Mouse (Mus musculus) liver, postnatal 0 days (tissue): Measurements from ENCODE around the gene Plaur. TPM values are rescaled to one million over a fixed set of nuclear protein-coding genes. Genes with fewer than 3 reads are reported as not detected.

Experiments
- ATAC-seq: fragments of 200-750 bp; cut with Nextera tagmentation; 2 replicates; pipeline ENCODE4 v1.8.0; 2017; ENCODE audit warnings: mild to moderate bottlenecking, moderate library complexity
- DNase-seq: peaks from one replicate; pipeline ENCODE4 v3.0.0-alpha.2; 2016
- H3K27ac ChIP-seq: fragments of 300-500 bp; sonication (generic); 2 replicates; pipeline ENCODE4 v1.5.1; 2014; ENCODE audit warnings: antibody characterized with exemption, moderate library complexity, mild to moderate bottlenecking, low read depth
- H3K27me3 ChIP-seq: fragments of 300-500 bp; sonication (generic); 2 replicates; pipeline ENCODE4 v1.6.1; 2014; ENCODE audit warnings: low read length, control low read depth, mixed read lengths; ENCODE audit not compliant: insufficient read depth
- H3K36me3 ChIP-seq: fragments of 300-500 bp; sonication (generic); replicated peaks from 2 replicates; pipeline ENCODE4 v1.6.1; 2014; ENCODE audit warnings: mild to moderate bottlenecking, control low read depth, low read length, moderate library complexity, mixed read lengths; ENCODE audit not compliant: insufficient read depth
- H3K4me1 ChIP-seq: fragments of 300-500 bp; sonication (generic); 2 replicates; pipeline ENCODE4 v1.6.1; 2014; ENCODE audit warnings: antibody characterized with exemption, mild to moderate bottlenecking, control low read depth; ENCODE audit not compliant: insufficient read depth
- H3K4me2 ChIP-seq: fragments of 300-500 bp; sonication (generic); 2 replicates; pipeline ENCODE4 v1.6.1; 2014; ENCODE audit warnings: low read depth, mild to moderate bottlenecking, low read length, moderate library complexity, mixed read lengths
- H3K4me3 ChIP-seq: fragments of 300-500 bp; sonication (generic); 2 replicates; pipeline ENCODE4 v1.5.1; 2014; ENCODE audit warnings: low read depth, low read length
- H3K9ac ChIP-seq: fragments of 300-500 bp; sonication (generic); replicated peaks from 2 replicates; pipeline ENCODE4 v1.6.1; 2014; ENCODE audit warnings: mild to moderate bottlenecking, moderate library complexity
- H3K9me3 ChIP-seq: fragments of 300-500 bp; sonication (generic); 2 replicates; pipeline ENCODE4 v1.6.1; 2016; ENCODE audit warnings: mild to moderate bottlenecking, control low read depth, low read length, mixed read lengths
- CTCF ChIP-seq: sonication (generic); IDR thresholded peaks from 2 replicates; pipeline ENCODE4 v1.5.1; 2016; ENCODE audit warnings: antibody characterized with exemption, low read depth
- EP300 ChIP-seq: IDR thresholded peaks from 2 replicates; pipeline ENCODE4 v1.6.1; 2016; ENCODE audit warnings: antibody characterized with exemption, low read depth, mild to moderate bottlenecking
- WGBS: fragments of 180-500 bp; shearing (Covaris S2); extraction: QIAGEN DNeasy Blood & Tissue Kit; methylation state at CpG from one replicate; pipeline ENCODE4 v1.1.7; 2014; ENCODE audit not compliant: insufficient replicate concordance; 5-methylcytosine and 5-hydroxymethylcytosine counted together
- polyA plus RNA-seq: library from polyadenylated mRNA; unstranded; fragments of >200 nt; fragmentation: Nextera tagmentation; extraction: Ambion mirVana; gene quantifications from 2 replicates; pipeline ENCODE4 v1.2.1, GENCODE M21; 2015

Plaur gene
- polyA plus RNA-seq, 1 experiment from 2014 or later: 10.8 TPM

DNA sequence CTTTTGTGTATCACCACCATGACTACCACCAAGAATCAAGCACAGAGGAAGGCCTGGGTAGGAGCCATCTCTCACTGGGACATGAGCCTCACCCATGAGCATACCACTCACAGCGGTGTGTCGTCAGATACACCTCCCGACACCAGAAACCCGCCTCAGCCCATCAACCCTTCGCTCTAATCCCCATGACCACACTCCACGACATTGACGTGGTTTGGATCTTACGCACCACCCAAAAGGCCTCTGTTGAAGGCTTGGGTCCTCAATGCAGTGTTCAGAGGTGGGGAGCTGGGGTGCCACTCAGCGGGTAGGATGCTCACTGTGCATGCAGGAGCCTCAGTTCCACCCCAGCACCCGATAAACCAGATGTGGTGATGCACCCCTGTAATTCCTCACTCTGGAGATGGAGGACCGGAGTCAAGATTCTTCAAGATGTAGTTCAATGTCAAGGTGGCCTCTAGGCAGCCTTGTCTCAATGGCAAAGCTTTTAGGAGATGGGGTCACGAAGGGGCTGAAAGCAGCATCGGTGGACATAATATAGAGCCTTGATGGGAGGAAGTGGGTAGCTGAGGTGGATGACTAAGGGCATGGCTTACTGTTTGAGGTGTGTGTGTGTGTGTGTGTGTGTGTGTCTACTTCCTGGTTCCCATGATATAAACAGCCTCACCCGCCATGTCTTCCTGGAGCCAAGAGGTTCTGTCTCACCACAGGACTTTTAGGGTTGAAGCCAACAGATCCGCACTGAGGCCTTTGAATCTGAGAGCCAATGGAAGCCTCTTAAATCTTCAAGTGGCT lies 31.5 kb upstream of the Plaur start:
- Histone ChIP-seq H3K9me3 (no peaks in the 10 kb centered on the region), H3K36me3 (no peaks in the 10 kb centered on the region), H3K4me1 (no peaks in the 10 kb centered on the region), H3K4me2 (no peak overlapping the region), H3K27me3 (peaks cover 4% of the 10 kb centered on the region; the same call in 1 of the 2 replicates), H3K4me3 (no peak overlapping the region), H3K27ac (no peak overlapping the region), H3K9ac (no peak overlapping the region)
- ATAC-seq (no peak), DNase-seq (no peak)
- TF ChIP-seq EP300: no peak
- TF ChIP-seq CTCF: no peak
- 81% methylated on average over 15 of the region's 15 CpGs for WGBS

DNA sequence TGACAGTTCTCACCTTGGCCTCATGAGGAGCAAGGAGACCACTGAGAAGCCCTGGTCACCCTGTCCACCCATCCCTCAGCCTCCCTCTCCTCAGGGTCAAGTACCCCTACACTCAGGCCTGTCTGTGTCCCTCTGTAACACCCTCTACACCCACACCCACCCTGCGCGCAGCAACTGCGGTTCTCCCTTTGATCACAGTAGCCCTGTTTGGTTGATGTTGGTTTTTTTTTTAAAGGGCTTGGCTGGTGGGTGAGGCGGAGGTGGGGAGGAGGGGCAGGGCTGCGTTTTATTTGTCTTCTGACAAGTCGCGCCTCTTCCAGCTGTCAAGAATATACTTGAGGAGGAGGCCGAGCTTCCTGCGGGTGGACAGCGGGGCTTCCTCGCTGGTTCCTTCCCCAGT lies 30.6 kb upstream of the Plaur start:
- ATAC-seq: no peak
- no peak for TF ChIP-seq EP300
- no peak for TF ChIP-seq CTCF
- 55% methylated on average over 11 of the region's 11 CpGs for WGBS

DNA sequence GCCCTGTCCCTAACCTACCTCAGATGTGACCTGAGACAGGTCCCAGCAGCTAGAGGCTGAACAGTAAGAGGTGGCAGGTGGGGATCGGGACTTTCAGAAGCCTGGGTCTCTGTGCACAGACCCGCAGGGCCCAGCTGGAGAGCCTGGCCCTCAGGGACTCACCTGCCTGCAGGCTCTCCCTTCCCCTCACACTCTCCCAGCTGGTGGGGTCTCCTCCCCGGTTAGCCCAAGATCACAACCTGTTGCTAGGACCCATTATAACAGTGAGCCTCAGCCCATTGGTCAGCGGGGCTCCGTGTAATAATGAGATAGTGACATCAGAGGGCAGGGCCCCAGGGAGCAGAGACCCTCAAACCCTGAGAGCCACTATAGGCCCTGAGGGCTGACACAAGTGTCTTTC lies 27.0 kb upstream of the Plaur start:
- 81% methylated on average over 5 of the region's 5 CpGs for WGBS

More for the DNA sequence above, 30.6 kb upstream of the Plaur start:
- no peak overlapping the region for H3K27ac ChIP-seq
- no peak overlapping the region for H3K4me3 ChIP-seq
- no peaks in the 10 kb centered on the region for H3K9me3 ChIP-seq
- H3K9ac ChIP-seq: no peak overlapping the region
- H3K36me3 ChIP-seq: no peaks in the 10 kb centered on the region
- H3K27me3 ChIP-seq: peaks cover 4% of the 10 kb centered on the region; the same call in 1 of the 2 replicates
- no peaks in the 10 kb centered on the region for H3K4me1 ChIP-seq
- no peak overlapping the region for H3K4me2 ChIP-seq
- DNase-seq: no peak

DNA sequence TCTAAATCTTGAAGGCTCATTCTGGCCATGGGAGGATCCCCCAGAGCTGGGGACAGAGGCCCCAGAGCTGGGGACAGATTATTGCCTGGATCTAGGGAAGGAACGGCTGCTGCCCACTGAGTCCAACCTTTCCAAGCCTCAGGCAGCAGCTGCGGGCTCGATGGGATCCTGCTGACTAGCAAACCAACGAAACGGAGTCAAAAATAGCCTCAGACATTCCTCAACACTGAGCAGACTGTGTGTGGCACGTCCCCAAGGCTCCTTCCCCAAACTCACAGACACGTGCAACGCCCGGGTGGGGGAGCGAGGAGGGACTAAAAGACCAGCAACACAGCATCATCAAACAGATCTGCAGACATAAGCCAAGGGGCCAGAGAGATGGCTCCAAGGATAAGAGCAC lies 24.3 kb upstream of the Plaur start:
- TF ChIP-seq EP300 (no peak), CTCF (no peak)
- 58% methylated on average over 10 of the region's 10 CpGs for WGBS
- Histone ChIP-seq H3K4me2 (no peak overlapping the region), H3K9ac (no peak overlapping the region), H3K4me3 (no peak overlapping the region), H3K27me3 (peaks cover 3% of the 10 kb centered on the region; the same call in 1 of the 2 replicates), H3K27ac (no peak overlapping the region), H3K4me1 (no peaks in the 10 kb centered on the region), H3K9me3 (no peaks in the 10 kb centered on the region), H3K36me3 (no peaks in the 10 kb centered on the region)
- ATAC-seq (no peak), DNase-seq (no peak)

More for the DNA sequence above, 27.0 kb upstream of the Plaur start:
- no peak overlapping the region for H3K9ac ChIP-seq
- no peaks in the 10 kb centered on the region for H3K4me1 ChIP-seq
- no peaks in the 10 kb centered on the region for H3K36me3 ChIP-seq
- DNase-seq (no peak), ATAC-seq (no peak)
- no peak overlapping the region for H3K4me3 ChIP-seq
- no peak overlapping the region for H3K27ac ChIP-seq
- no peak for TF ChIP-seq EP300
- TF ChIP-seq CTCF: no peak
- H3K9me3 ChIP-seq: no peaks in the 10 kb centered on the region
- H3K4me2 ChIP-seq: no peak overlapping the region
- peaks cover 4% of the 10 kb centered on the region; the same call in 1 of the 2 replicates for H3K27me3 ChIP-seq

DNA sequence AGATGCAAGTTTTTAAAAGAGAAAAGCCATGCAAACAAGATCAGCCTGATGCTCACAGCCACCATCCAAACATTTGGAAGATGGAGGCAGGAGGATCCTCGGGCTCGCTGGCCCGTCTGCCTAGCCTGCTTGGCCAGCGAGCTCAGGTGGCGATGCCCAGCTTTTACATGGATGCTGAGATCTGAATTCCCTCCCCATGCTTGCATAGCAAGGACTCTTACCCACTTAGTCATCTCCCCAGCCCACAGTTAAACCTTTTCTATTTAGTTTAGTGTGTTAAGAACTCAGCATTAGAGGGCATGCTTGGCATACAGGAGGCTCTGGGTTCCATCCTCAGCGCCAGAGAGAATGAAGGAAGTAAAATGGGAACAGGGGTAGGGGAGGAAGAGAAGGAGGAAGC lies 23.1 kb upstream of the Plaur start:
- ATAC-seq: no peak
- Histone ChIP-seq H3K27me3 (no peaks in the 10 kb centered on the region), H3K4me1 (no peaks in the 10 kb centered on the region), H3K4me2 (no peak overlapping the region), H3K27ac (no peak overlapping the region), H3K4me3 (no peak overlapping the region), H3K9me3 (no peaks in the 10 kb centered on the region), H3K36me3 (no peaks in the 10 kb centered on the region), H3K9ac (no peak overlapping the region)
- no peak for DNase-seq
- 78% methylated on average over 6 of the region's 6 CpGs for WGBS
- no peak for TF ChIP-seq EP300
- no peak for TF ChIP-seq CTCF

DNA sequence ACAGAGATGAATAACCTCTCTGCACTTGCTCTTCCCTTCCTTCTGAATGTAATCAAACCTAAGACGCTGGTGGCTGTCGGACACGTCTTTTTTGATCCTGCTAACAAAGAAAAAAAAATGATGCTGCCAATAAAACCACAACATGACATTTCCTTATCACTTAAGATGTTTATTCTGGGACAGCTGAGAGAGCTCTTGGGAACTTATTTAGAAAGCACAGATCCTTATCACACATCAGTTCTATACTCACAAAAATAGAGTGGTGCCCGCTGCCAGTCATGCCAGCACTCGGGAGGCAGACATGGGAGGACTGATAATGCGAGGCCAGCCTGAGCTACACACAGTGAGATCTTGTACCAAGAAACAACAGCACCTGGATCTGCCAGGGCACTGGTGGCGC lies 22.4 kb upstream of the Plaur start:
- Histone ChIP-seq H3K9me3 (no peaks in the 10 kb centered on the region), H3K4me1 (no peaks in the 10 kb centered on the region), H3K4me3 (no peak overlapping the region), H3K4me2 (no peak overlapping the region), H3K36me3 (no peaks in the 10 kb centered on the region), H3K9ac (no peak overlapping the region), H3K27ac (no peak overlapping the region), H3K27me3 (no peaks in the 10 kb centered on the region)
- DNase-seq (no peak), ATAC-seq (no peak)
- TF ChIP-seq CTCF (no peak), EP300 (no peak)
- WGBS: 61% methylated on average over 7 of the region's 7 CpGs

DNA sequence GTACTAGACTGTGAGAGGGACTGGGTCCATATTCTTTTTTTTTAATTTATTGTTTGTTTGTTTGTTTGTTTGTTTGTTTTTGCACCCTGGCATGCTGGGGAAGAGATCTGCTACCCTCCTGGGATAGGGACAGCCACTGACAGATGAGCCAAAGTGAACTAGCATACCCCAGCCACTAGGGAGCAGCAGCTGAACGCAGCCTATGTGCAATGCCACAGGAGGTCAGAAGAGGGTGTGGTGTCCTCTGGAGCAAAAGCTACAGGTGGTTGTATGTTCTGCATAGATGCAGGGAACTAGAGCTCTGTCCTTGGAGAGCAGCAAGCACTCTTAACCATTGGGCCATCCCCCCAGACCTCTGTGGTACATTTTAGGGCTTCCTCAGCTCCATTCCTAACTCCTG lies 20.5 kb upstream of the Plaur start:
- H3K9ac ChIP-seq: no peak overlapping the region
- no peaks in the 10 kb centered on the region for H3K9me3 ChIP-seq
- H3K27ac ChIP-seq: peak overlapping the region; percentile 17; the same call in 1 of the 2 replicates
- TF ChIP-seq EP300 (no peak), CTCF (peak; percentile 99)
- H3K4me3 ChIP-seq: no peak overlapping the region
- H3K27me3 ChIP-seq: no peaks in the 10 kb centered on the region
- no peak overlapping the region for H3K4me2 ChIP-seq
- peak; percentile 80 for ATAC-seq
- H3K4me1 ChIP-seq: peaks cover 4% of the 10 kb centered on the region; the same call in 1 of the 2 replicates
- 7% methylated on average over 1 of the region's 1 CpGs for WGBS
- peak; percentile 79 for DNase-seq
- no peaks in the 10 kb centered on the region for H3K36me3 ChIP-seq
